Mouse (Mus musculus): Measurements from ENCODE around the gene Tom1l2.

DNA sequence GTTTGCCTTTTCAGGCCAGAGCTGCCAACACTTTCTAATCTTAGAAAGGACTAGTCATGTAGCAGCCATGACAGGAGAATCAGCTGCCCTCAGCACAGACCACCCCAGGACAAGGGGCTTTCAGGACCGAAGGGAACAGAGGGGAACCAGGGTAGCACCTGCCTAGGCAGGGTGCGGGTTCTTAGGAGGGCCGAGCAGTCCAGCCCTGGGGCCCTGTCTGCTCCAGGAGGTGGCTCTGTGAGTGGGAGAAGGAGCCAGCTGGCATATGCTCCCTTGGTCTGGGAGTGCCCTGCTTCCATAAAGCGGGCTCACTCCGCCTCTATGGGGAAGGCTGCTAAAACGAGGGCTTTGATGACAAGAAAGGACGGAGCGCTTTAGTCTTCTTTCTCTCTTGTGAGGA lies 119.5 kb downstream of the Tom1l2 start:
- TF ChIP-seq CTCF (IDR thresholded peaks at IDR 0.05; ENCODE audit: low read depth, low read length): no peak
- TF ChIP-seq POLR2A (IDR thresholded peaks at IDR 0.05; ENCODE audit: borderline replicate concordance, low read depth, low read length): no peak

All from bone marrow macrophage, adult 2 months (primary cell).